Mouse (Mus musculus) liver, embryonic 16.5 days (tissue): ENCODE measurements around the gene Gm42674. TPM values are rescaled to one million over a fixed set of nuclear protein-coding genes. Genes with fewer than 3 reads are reported as not detected.

ENCODE experiments used
- ATAC-seq: fragments of 200-750 bp; cut with Nextera tagmentation; 2 replicates; pipeline ENCODE4 v1.8.0; 2017; ENCODE audit warnings: low read depth, mild to moderate bottlenecking, moderate number of reproducible peaks, moderate library complexity
- H3K27ac ChIP-seq: fragments of 300-500 bp; sonication (generic); 2 replicates; pipeline ENCODE4 v1.5.1; 2014; ENCODE audit warnings: mild to moderate bottlenecking, low read length
- H3K27me3 ChIP-seq: fragments of 300-500 bp; sonication (generic); 2 replicates; pipeline ENCODE4 v1.6.1; 2014; ENCODE audit warnings: low read depth, low read length, mixed read lengths; ENCODE audit not compliant: control insufficient read depth, insufficient read depth
- H3K36me3 ChIP-seq: fragments of 300-500 bp; sonication (generic); 2 replicates; pipeline ENCODE4 v1.6.1; 2014; ENCODE audit warnings: mild to moderate bottlenecking; ENCODE audit not compliant: control insufficient read depth, insufficient read depth
- H3K4me1 ChIP-seq: fragments of 300-500 bp; sonication (generic); 2 replicates; pipeline ENCODE4 v1.6.1; 2014; ENCODE audit warnings: low read depth, low read length, mixed read lengths; ENCODE audit not compliant: control insufficient read depth
- H3K4me2 ChIP-seq: fragments of 300-500 bp; sonication (generic); 2 replicates; pipeline ENCODE4 v1.6.1; 2014; ENCODE audit warnings: low read depth, low read length, mixed read lengths
- H3K4me3 ChIP-seq: fragments of 300-500 bp; sonication (generic); 2 replicates; pipeline ENCODE4 v1.5.1; 2014; ENCODE audit warnings: low read depth, mild to moderate bottlenecking, low read length
- H3K9ac ChIP-seq: fragments of 300-500 bp; sonication (generic); 2 replicates; pipeline ENCODE4 v1.6.1; 2014; ENCODE audit warnings: low read depth, low read length
- H3K9me3 ChIP-seq: fragments of 300-500 bp; sonication (generic); replicated peaks from 2 replicates; pipeline ENCODE4 v1.6.1; 2016; ENCODE audit warnings: low read length; ENCODE audit not compliant: control insufficient read depth
- WGBS: fragments of 180-500 bp; shearing (Covaris S2); extraction: QIAGEN DNeasy Blood & Tissue Kit; methylation state at CpG from one replicate; pipeline ENCODE4 v1.1.7; 2014; ENCODE audit not compliant: insufficient replicate concordance; 5-methylcytosine and 5-hydroxymethylcytosine counted together
- polyA plus RNA-seq: library from polyadenylated mRNA; unstranded; fragments of >200 nt; fragmentation: Nextera tagmentation; extraction: Ambion mirVana; gene quantifications from 2 replicates; pipeline ENCODE4 v1.2.1, GENCODE M21; 2015

Gene Gm42674
- polyA plus RNA-seq, 1 experiment from 2014 or later: not detected

DNA sequence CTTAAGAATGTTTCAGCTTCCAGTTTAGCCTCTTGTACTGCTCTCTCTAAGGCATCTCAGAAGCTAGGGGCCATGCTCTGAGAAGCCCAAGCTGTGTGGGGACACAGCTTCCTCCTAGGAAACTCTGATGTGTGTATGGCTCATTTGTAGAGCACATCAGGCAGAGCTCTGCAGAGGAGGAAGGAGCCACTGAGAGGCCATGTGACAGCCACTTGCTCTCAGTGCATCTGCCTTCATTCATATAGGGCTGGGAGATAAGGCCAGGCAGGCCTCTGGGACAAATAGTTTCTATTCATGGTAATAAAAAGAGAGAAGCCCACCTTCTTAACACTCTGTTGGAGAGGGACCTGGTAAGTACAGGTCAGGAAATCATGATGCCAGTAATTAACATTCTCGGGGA is 7.2 kb upstream of the Gm42674 start:
- Histone ChIP-seq H3K4me2 (no peak overlapping the region), H3K4me1 (no peaks in the 10 kb centered on the region), H3K4me3 (no peak overlapping the region), H3K9ac (no peak overlapping the region), H3K9me3 (no peaks in the 10 kb centered on the region), H3K27me3 (no peaks in the 10 kb centered on the region), H3K27ac (no peak overlapping the region), H3K36me3 (no peaks in the 10 kb centered on the region)
- WGBS: 47% methylated on average over 1 of the region's 1 CpGs
- ATAC-seq: no peak

DNA sequence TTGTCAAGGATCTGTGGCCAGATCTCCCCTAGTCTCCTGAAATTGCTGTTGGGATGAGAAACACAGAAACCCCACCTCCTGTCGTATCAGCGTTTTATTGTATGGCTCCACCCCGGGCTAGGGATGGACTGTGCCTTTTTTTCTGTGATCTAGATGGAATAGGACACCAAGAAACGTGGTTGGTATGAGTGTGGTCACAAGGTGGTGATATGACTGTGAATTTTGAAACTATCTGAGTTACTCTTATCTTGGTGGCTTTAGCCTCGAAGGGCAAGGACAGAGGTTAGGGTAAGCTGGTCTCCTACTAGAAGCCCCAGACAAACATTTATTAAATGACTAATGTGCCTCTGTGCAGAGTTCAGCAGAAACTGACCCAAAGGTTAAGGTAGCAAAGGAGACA is 6.1 kb upstream of the Gm42674 start:
- 41% methylated on average over 5 of the region's 5 CpGs for WGBS
- H3K4me1 ChIP-seq: no peaks in the 10 kb centered on the region
- H3K4me2 ChIP-seq: no peak overlapping the region
- no peak overlapping the region for H3K27ac ChIP-seq
- H3K9me3 ChIP-seq: no peaks in the 10 kb centered on the region
- H3K4me3 ChIP-seq: no peak overlapping the region
- H3K27me3 ChIP-seq: no peaks in the 10 kb centered on the region
- no peaks in the 10 kb centered on the region for H3K36me3 ChIP-seq
- ATAC-seq: no peak
- H3K9ac ChIP-seq: no peak overlapping the region

DNA sequence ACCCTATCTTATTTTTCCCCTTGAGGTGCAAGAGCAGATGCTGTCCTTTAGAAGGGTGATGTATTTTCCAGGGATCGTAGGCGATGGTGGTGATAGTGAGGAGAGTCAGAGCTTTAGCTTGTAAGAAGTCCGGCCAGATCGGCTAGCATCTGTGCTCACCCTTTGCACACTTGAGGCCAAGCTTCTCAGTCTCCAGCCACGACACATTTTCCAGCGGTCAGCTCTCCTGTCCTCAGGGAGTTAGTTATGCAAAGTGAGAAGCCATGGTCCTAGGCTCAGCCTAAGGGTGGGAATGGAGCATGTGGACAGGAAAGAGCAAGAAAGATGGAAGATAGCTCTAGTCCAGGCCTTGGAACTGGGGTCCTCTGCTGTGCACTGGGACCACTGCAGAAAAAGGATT is 4.9 kb upstream of the Gm42674 start:
- Histone ChIP-seq H3K9ac (no peak overlapping the region), H3K4me2 (no peak overlapping the region), H3K27me3 (no peaks in the 10 kb centered on the region), H3K4me1 (no peaks in the 10 kb centered on the region), H3K9me3 (no peaks in the 10 kb centered on the region), H3K4me3 (no peak overlapping the region), H3K36me3 (no peaks in the 10 kb centered on the region), H3K27ac (no peak overlapping the region)
- no peak for ATAC-seq
- 71% methylated on average over 6 of the region's 6 CpGs for WGBS

DNA sequence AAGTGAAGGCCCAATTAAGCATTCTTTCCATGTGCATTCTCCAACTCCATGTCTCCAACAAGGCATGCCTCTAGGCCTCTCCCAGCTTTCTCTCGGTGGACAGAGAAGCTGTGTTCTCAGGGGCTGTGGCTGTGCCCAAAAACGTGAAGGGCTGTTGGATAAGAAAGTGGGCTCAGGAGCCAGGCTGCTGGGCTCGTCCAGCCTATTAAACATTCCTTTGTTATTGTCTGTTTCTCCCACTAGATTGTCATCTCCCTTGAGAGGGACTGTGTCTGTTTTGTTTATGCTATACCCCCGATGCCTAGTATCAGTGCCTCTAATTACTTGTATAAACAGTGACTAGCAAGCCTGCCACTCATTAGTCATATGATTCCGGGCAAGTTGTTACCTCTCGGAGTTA is 4.0 kb upstream of the Gm42674 start:
- no peaks in the 10 kb centered on the region for H3K4me1 ChIP-seq
- no peak overlapping the region for H3K27ac ChIP-seq
- no peaks in the 10 kb centered on the region for H3K9me3 ChIP-seq
- H3K4me3 ChIP-seq: no peak overlapping the region
- ATAC-seq: no peak
- WGBS: 47% methylated on average over 6 of the region's 6 CpGs
- H3K27me3 ChIP-seq: no peaks in the 10 kb centered on the region
- H3K4me2 ChIP-seq: no peak overlapping the region
- no peak overlapping the region for H3K9ac ChIP-seq
- H3K36me3 ChIP-seq: no peaks in the 10 kb centered on the region

DNA sequence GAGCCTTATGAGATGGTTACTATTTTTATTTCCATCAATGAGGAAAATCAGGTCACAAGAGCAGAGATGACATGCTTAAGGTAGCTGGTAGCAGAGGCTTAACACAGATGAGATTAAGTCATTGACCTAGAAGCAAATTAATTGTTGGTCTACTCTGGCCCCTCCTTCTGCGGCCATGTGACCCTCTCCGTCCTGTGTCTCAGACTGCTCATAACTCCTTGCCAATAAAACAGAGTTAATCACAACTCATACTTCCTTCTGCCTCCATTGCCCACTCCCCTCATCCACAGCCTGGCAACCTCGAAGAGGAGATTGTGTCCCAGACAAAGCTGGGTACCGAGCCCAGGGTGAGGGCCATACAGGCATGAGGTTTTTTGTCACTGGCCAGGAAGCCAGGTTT is 3.5 kb upstream of the Gm42674 start:
- H3K4me1 ChIP-seq: no peaks in the 10 kb centered on the region
- H3K36me3 ChIP-seq: no peaks in the 10 kb centered on the region
- no peak overlapping the region for H3K27ac ChIP-seq
- H3K4me3 ChIP-seq: no peak overlapping the region
- no peaks in the 10 kb centered on the region for H3K27me3 ChIP-seq
- no peak overlapping the region for H3K9ac ChIP-seq
- H3K4me2 ChIP-seq: no peak overlapping the region
- ATAC-seq: no peak
- 46% methylated on average over 4 of the region's 4 CpGs for WGBS
- no peaks in the 10 kb centered on the region for H3K9me3 ChIP-seq

DNA sequence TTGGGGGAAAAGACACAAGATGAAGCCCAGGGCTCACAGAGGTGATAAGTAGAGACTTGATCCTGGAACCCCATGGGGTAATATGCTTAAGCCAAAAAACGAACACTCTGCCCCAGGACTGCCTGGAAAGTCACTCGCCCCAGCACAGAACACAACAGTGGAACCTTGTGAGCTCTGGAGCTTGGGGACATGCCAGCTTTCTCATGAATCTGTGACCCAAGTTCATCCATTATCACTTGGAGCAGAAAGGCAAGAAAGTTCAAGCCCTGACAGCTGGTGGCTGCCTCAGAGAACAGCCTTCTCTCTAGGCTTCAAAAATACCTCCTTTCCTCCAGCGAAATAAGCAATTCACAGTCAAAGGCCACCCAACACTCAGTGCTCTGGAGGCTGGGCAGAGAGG is 2.3 kb upstream of the Gm42674 start:
- WGBS: 48% methylated on average over 3 of the region's 3 CpGs
- H3K36me3 ChIP-seq: no peaks in the 10 kb centered on the region
- no peaks in the 10 kb centered on the region for H3K9me3 ChIP-seq
- no peaks in the 10 kb centered on the region for H3K27me3 ChIP-seq
- no peaks in the 10 kb centered on the region for H3K4me1 ChIP-seq
- H3K4me2 ChIP-seq: no peak overlapping the region
- H3K9ac ChIP-seq: no peak overlapping the region
- no peak overlapping the region for H3K27ac ChIP-seq
- H3K4me3 ChIP-seq: no peak overlapping the region
- ATAC-seq: no peak

DNA sequence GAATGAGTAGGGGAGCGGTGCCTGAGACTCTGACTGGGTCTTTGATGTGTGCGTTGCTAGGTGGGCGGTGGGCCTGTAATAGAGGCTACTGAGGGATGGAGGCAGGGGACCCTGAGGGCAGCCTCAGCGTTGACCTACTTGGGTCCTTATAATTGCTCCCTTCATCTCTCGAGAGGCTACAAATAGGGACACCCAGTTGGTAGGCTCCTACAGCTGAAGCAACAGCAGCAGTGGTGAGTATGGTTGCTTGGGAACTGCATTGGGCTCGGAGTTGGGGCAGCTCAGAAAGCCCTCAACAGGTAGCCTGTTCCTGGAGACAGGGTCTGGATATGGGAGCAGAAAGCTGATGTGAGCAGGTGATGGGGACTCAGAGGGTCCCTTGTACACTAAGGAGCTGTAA is 1.7 kb upstream of the Gm42674 start:
- WGBS: 64% methylated on average over 6 of the region's 6 CpGs

DNA sequence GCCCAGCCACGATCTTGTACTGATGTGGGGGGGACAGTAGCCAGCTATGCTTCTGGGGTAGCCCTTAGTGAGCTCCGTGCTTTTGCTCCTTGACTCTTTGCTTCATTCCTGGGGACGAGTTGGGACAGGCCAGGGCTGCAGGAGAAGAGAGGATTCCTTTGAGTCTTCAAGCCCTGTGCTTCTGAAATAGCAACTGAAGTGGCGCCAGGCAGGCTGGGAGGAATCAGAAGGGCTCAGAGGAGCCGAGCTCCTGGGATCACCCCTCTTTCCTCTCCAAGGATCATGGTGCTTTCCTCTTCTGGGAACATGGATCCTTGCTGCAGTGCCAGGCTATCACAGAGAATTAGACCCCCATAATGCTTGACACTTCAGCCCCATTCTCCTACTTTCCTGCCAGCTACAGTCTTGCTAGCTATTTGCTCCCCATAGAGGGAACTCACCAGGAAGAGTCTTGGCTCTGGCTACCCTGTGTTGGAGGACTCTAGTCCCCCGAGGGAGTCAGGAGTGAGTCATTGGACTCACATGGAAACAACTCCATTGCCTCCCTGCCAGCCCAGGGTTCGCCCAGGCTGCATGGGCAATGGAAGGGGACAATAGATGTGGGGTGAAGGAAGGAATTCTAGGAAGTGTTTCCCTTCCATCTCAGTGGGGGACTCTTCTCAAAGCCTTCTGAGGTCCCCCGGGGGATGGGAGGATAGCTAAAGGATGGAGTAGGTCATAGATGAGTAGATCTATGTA is 1.1 kb upstream of the Gm42674 start:
- WGBS: 59% methylated on average over 8 of the region's 8 CpGs
- no peaks in the 10 kb centered on the region for H3K4me1 ChIP-seq
- ATAC-seq: no peak
- no peak overlapping the region for H3K4me2 ChIP-seq
- H3K9me3 ChIP-seq: no peaks in the 10 kb centered on the region
- no peak overlapping the region for H3K27ac ChIP-seq
- H3K27me3 ChIP-seq: no peaks in the 10 kb centered on the region
- no peaks in the 10 kb centered on the region for H3K36me3 ChIP-seq
- H3K9ac ChIP-seq: no peak overlapping the region
- H3K4me3 ChIP-seq: no peak overlapping the region

More for the DNA sequence above, 1.7 kb upstream of the Gm42674 start:
- Histone ChIP-seq H3K9me3 (no peaks in the 10 kb centered on the region), H3K27ac (no peak overlapping the region), H3K4me2 (no peak overlapping the region), H3K27me3 (no peaks in the 10 kb centered on the region), H3K4me1 (no peaks in the 10 kb centered on the region), H3K36me3 (no peaks in the 10 kb centered on the region), H3K4me3 (no peak overlapping the region), H3K9ac (no peak overlapping the region)
- ATAC-seq: no peak

DNA sequence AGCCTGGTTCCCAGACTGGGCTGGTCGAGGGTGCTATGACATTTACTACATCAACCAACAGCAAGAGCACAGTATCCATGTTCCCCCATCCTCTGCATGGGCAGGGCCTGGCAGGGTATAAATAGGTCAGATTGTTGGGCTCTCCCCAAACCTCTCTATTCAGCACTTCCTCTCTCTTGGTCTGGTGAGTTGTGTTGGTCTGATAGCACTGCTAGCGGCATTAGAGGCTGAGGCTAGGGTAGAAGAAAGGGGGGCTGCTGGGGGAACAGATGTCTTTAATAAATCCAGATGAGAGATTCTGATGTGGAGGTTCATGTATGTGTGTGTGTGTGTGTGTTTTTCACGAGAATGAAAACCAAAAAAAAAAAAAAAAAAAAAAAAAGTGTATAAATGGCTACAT is 1.9 kb downstream of the Gm42674 start, which contains the start of gene S100a4:
S100a4 (plus strand) TSS at position 149 of the 400 bp plus-strand sequence.
- no peak within 1 kb of the TSS for H3K27ac ChIP-seq
- H3K4me1 ChIP-seq: no peaks in the 10 kb centered on the region
- 17% methylated on average over 3 of the region's 3 CpGs for WGBS
- H3K4me2 ChIP-seq: no peak within 1 kb of the TSS
- ATAC-seq: no peak
- no peaks in the 10 kb centered on the region for H3K27me3 ChIP-seq
- H3K4me3 ChIP-seq: no peak within 1 kb of the TSS
- H3K36me3 ChIP-seq: no peaks in the 10 kb centered on the region
- H3K9ac ChIP-seq: no peak within 1 kb of the TSS
- no peaks in the 10 kb centered on the region for H3K9me3 ChIP-seq
